Mouse (Mus musculus) embryonic fibroblast, embryonic 13.5 days (primary cell): ENCODE data around the gene Rhbdd1. TPM values are rescaled to one million over a fixed set of nuclear protein-coding genes. Genes with fewer than 3 reads are reported as not detected.

Experiments used
- H3K27ac ChIP-seq: 2 replicates; pipeline ENCODE4 v1.5.1; 2012; ENCODE audit warnings: low read length, control low read depth, inconsistent platforms; ENCODE audit not compliant: insufficient read depth
- H3K4me1 ChIP-seq: 2 replicates; pipeline ENCODE4 v1.6.1; 2011; ENCODE audit warnings: low read length; ENCODE audit not compliant: control insufficient read depth, insufficient read depth
- H3K4me3 ChIP-seq: 2 replicates; pipeline ENCODE4 v1.5.1; 2011; ENCODE audit warnings: mild to moderate bottlenecking, control low read depth, low read length; ENCODE audit not compliant: insufficient read depth
- CTCF ChIP-seq: IDR thresholded peaks from 2 replicates; pipeline ENCODE4 v1.5.1; 2011; ENCODE audit warnings: mild to moderate bottlenecking, control low read depth, low read length, moderate library complexity, borderline replicate concordance; ENCODE audit not compliant: insufficient read depth
- POLR2A ChIP-seq: IDR thresholded peaks from 2 replicates; pipeline ENCODE4 v1.6.1; 2011; ENCODE audit warnings: low read depth, mild to moderate bottlenecking, control low read depth, low read length, moderate library complexity
- polyA plus RNA-seq: library from polyadenylated mRNA; stranded (reverse); fragments of >200 nt; gene quantifications from 2 replicates; pipeline ENCODE4 v1.2.4, GENCODE M21; 2011; ENCODE audit warnings: low read depth; ENCODE audit not compliant: missing spikeins, insufficient read length

Rhbdd1 gene
- polyA plus RNA-seq, 1 experiment = 38.0 TPM

DNA sequence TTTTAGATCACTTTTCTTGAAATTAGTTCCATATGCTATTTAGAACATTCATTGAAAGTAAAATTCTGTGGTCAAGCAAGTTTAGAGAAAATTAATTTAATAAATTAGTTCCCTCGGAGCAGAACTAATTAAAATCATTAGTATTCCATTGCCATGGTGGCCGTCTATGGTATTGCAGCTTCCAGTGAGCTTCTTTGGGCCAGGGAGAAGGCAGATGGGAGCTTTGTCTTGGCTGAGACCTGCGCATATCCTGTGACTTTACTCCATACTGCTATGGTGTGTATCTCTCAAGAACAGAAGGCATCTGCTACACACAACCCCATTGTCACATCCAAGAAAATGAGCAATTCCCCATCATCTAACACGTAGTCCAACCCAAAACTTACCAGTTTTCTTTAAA lies 65.7 kb downstream of the Rhbdd1 start:
- TF ChIP-seq CTCF (no peak), POLR2A (no peak)
- Histone ChIP-seq H3K4me1 (no peaks in the 10 kb centered on the region), H3K4me3 (no peak overlapping the region)

DNA sequence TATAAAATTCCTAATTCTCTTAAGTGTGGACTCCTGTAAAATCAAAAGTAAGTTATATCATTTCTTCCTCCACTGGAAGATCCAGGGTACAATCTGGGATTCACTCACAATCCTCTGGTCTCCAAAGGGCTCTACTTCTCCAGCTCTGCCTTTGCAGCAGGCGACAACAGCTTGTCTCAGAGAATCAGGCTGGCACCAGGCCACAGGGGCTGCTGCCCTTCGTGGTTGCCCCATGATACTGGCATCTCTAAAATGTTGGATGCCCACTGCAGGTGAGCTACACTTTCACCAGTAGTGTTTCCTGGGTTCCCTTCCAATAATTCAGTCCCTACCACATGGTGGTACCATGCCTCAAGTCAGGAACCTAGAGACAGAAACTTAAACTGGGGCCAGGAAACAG lies 67.9 kb downstream of the Rhbdd1 start:
- no peaks in the 10 kb centered on the region for H3K4me1 ChIP-seq
- TF ChIP-seq CTCF = no peak
- no peak for TF ChIP-seq POLR2A
- no peak overlapping the region for H3K4me3 ChIP-seq
- no peak overlapping the region for H3K27ac ChIP-seq

More for the DNA sequence above, 65.7 kb downstream of the Rhbdd1 start:
- no peak overlapping the region for H3K27ac ChIP-seq

DNA sequence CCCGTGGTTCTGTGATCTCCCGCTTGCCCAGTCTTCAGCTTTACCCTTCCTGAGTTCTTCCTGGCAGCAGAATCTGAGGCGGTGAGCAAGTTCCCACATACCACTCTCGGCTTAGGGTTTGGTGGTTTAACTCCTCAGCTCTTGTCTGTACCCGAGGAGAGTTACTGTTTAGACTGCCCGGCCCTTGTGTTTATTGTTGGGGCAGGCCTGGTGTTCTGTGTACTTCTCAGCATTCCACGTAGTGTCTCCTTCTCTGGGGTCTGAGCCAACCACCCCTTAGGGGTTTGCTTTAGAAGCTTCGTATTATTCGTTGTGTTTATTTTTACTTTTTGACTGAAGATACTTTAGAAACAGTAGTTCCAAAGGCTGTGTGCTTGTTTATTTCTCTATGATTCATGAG lies 68.8 kb downstream of the Rhbdd1 start:
- Histone ChIP-seq H3K4me1 (no peaks in the 10 kb centered on the region), H3K4me3 (no peak overlapping the region), H3K27ac (no peak overlapping the region)
- TF ChIP-seq CTCF (no peak), POLR2A (no peak)

DNA sequence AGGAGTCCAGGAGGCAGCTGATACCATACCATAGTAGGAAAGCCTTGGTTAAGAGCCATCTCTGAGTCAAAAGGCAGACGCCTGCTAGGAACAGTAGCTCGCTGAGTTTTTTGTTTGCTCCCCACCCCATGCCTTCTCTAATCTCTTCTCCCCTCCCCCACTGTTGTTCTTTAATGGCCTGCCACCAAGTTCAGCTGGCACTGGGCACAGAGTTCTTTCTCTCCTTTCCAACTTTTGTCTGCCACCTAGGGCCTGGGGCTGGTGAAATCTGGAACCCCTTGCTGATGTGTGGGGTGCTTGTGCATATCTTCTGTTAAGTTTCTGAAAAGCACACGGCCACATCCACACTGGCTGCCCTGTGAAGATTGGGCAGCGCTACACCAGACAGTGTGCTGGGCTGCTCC lies 69.6 kb downstream of the Rhbdd1 start:
- Histone ChIP-seq H3K4me1 (no peaks in the 10 kb centered on the region), H3K27ac (no peak overlapping the region), H3K4me3 (no peak overlapping the region)
- TF ChIP-seq POLR2A (no peak), CTCF (no peak)

DNA sequence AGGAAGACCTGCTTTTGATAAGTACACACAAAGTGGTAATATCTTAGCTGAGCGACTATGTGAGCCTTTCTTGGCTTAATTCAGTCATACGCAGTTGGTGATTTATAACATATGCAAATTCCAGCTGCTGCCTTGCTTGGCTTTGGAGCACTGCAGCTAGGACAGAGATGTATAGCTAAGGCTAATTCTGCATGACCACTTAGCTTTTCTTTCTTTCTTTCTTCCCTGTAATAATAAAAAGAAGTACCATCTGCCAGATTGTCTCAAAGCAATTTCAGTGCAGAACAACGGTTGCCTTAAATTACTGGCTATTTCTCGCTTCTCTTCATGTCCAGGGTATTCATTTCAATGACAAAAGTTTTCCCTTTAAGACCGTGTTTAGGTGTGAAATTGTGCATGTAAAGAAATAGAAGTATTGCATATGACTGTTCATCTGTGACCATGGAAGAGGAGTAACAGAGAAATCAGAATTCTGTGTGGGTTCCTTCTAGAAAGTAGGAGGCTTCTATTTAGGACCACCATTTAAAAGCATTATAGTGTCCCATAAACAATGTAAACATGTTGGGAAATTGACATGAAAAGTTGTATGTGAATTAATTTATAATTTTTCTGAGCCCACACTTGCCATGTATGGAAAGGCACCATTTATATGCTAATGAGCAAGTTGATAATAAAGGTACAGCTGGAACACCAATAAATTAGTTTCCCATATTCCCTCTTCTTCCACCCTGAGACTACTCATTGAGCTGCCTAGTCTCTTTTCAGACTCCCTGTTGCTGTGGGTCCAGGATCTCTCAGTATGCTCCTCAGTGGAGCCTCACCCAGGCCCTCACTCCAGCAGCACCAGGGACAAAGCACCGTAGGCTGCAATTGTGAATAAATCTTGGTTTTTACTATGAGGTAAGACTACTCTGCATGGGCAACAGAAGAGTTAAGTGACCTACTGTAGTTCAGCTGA lies 70.8 kb downstream of the Rhbdd1 start:
- H3K4me1 ChIP-seq = no peaks in the 10 kb centered on the region
- H3K4me3 ChIP-seq = no peak overlapping the region
- TF ChIP-seq POLR2A (no peak), CTCF (no peak)
- H3K27ac ChIP-seq = no peak overlapping the region

DNA sequence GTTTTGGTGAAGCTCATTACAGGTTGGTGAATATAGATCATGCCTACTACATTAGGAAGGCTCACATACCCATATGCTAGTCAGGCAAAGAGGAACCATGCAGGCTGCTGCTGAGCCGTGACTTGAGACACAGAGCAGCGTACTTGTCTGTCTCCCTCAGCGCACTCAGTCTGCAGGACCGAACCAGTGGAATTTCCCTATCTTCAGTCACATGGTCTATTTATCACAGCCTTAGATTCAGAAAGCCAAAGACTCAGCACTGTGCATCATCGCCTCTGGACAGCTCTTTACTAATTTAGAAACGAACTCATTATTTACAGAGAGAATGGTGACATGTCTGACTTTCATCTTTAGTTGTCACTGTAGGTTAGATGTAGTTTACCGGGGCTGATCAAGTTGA lies 73.1 kb downstream of the Rhbdd1 start:
- TF ChIP-seq CTCF (no peak), POLR2A (no peak)
- no peak overlapping the region for H3K27ac ChIP-seq
- H3K4me1 ChIP-seq = no peaks in the 10 kb centered on the region
- H3K4me3 ChIP-seq = no peak overlapping the region

DNA sequence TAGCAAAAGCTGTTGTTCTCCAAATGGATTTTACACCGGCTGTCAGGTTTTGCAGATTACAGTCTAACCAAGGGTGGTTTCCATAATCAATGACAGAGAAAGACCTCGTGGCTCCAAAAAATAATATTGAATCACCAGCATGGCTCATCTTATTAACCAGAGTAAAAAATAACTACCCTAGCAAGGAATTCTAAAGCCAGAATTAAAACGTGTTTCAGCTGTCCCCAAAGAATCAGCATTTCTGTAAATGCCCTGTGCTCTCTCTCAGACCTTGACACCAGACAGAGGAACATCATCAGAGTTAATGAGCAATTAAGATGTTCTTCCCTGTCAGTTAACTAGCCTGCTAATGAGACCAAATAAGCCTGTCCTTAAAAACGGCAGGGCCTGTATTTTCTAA lies 79.1 kb downstream of the Rhbdd1 start:
- H3K4me1 ChIP-seq = no peaks in the 10 kb centered on the region
- TF ChIP-seq CTCF = no peak
- no peak for TF ChIP-seq POLR2A
- H3K27ac ChIP-seq = no peak overlapping the region
- H3K4me3 ChIP-seq = no peak overlapping the region

DNA sequence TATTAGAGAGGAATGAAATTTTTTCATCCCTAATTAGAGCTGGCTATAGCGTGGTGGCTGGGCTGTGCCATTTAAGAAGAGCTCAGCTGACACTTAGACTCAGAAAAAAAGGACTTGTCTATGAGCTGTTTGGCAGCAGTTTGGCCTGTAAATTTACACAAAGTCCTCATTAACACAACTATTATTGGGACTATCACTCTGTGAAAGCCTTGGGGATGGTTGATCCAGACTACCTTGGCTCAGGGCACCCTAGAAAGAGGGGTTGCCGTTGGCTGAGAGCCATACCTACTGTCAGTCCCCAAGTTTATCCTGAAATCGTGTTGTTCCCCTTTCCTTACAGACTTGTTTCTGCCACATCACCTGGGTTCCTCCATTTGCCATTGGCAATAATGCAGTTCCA lies 91.5 kb downstream of the Rhbdd1 start:
- Histone ChIP-seq H3K27ac (no peak overlapping the region), H3K4me3 (no peak overlapping the region), H3K4me1 (peaks cover 3% of the 10 kb centered on the region)
- no peak for TF ChIP-seq POLR2A
- TF ChIP-seq CTCF = no peak

DNA sequence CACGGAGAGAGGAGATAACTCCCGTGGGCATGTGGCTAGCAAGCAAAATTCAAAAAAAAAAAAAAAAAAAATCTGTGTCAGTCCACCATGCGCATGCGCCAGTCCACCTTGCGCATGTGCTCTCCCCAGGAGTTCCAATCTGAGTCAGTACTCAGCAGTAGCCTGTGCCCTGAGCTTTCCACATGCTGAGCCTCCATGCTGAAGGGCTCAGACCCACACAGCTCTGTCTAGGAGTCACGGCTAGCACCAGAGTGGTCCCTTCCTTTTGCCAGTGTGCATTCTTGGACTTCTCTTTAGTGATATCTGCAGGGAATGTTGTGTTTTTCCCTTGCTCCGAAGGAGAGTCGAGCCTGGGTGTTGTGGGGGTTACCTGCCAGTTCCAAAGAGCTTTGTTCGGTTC lies 93.0 kb downstream of the Rhbdd1 start:
- no peak overlapping the region for H3K4me3 ChIP-seq
- no peak overlapping the region for H3K27ac ChIP-seq
- TF ChIP-seq POLR2A (no peak), CTCF (no peak)
- H3K4me1 ChIP-seq = peaks cover 3% of the 10 kb centered on the region

DNA sequence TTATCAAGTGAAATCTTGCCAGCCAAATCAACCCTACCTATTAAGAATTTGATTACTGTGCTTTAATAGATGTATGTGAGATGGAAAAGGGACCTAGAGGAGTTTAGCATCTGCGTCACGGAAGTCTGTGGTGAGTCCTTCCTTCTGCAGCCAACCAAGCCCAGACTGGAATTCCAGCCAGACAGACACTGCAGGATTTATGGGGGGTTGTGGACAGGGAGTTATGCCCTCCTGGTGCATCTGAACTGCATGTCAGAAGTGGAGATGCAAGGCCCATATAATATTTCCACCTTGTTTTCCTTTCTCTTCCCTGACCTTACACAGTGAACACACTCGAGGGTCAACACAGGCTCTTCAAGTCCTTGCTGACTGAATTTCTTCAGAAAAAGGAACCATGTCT lies 94.3 kb downstream of the Rhbdd1 start:
- TF ChIP-seq POLR2A (no peak), CTCF (no peak)
- H3K4me1 ChIP-seq = peaks cover 3% of the 10 kb centered on the region
- H3K27ac ChIP-seq = no peak overlapping the region
- H3K4me3 ChIP-seq = no peak overlapping the region
